Mouse (Mus musculus) C2C12 (cell line): Measurements from ENCODE around the gene Acvr1. TPM values are rescaled to one million over a fixed set of nuclear protein-coding genes. Genes with fewer than 3 reads are reported as not detected.

ENCODE experiments used
- H3K27me3 ChIP-seq: one replicate; pipeline ENCODE4 v1.6.1; 2011; ENCODE audit not compliant: control insufficient read depth, insufficient read depth, insufficient read length
- H3K36me3 ChIP-seq: one replicate; pipeline ENCODE4 v1.6.1; 2011; ENCODE audit not compliant: control insufficient read depth, insufficient read depth
- H3K4me3 ChIP-seq: one replicate; pipeline ENCODE4 v1.5.1; 2011; ENCODE audit warnings: mild to moderate bottlenecking, control low read depth; ENCODE audit not compliant: poor library complexity, insufficient read depth, severe bottlenecking
- H3K79me2 ChIP-seq: one replicate; pipeline ENCODE4 v1.6.1; 2011; ENCODE audit not compliant: control insufficient read depth, insufficient read depth
- H3K79me3 ChIP-seq: one replicate; pipeline ENCODE4 v1.6.1; 2011; ENCODE audit warnings: low read depth, control low read depth
- H3ac ChIP-seq: one replicate; pipeline ENCODE3; 2011; ENCODE audit warnings: low read depth; ENCODE audit not compliant: control insufficient read depth, insufficient read length
- CEBPB ChIP-seq: IDR thresholded peaks from one replicate; pipeline ENCODE4 v1.6.1; 2011; ENCODE audit warnings: low read depth, mild to moderate bottlenecking, control low read depth, moderate library complexity
- CTCF ChIP-seq: IDR thresholded peaks from one replicate; pipeline ENCODE4 v1.5.1; 2011; ENCODE audit not compliant: control insufficient read depth, insufficient read depth, insufficient read length
- FOSL1 ChIP-seq: IDR thresholded peaks from one replicate; pipeline ENCODE4 v1.8.0; 2011; ENCODE audit warnings: mild to moderate bottlenecking, low read length; ENCODE audit not compliant: poor library complexity, insufficient read depth, severe bottlenecking
- MAX ChIP-seq: IDR thresholded peaks from one replicate; pipeline ENCODE4 v1.6.1; 2011; ENCODE audit warnings: mild to moderate bottlenecking, control low read depth
- MYOD1 ChIP-seq: IDR thresholded peaks from one replicate; pipeline ENCODE4 v1.6.1; 2011; ENCODE audit warnings: low read depth; ENCODE audit not compliant: control insufficient read depth, insufficient read length
- MYOG ChIP-seq: IDR thresholded peaks from one replicate; pipeline ENCODE4 v1.6.1; 2011; ENCODE audit not compliant: control insufficient read depth, insufficient read length; ENCODE audit errors: extremely low read depth
- USF1 ChIP-seq: IDR thresholded peaks from one replicate; pipeline ENCODE4 v1.6.1; 2011; ENCODE audit warnings: low read depth, mild to moderate bottlenecking, control low read depth, moderate library complexity
- polyA plus RNA-seq: library from polyadenylated mRNA; unstranded; fragments of >200 nt; fragmentation: generic; extraction: Trizol; gene quantifications from one replicate; pipeline ENCODE4 v1.2.1, GENCODE M21; 2012; ENCODE audit warnings: missing spikeins

Acvr1 gene
- polyA plus RNA-seq, 1 experiment: 37.2 TPM

GRCm38 (mm10) chr2:58354389-58354788 lies 212.6 kb downstream of the Acvr1 start:
- Histone ChIP-seq H3ac (no peak overlapping the region), H3K79me2 (no peaks in the 10 kb centered on the region), H3K27me3 (peaks cover 12% of the 10 kb centered on the region), H3K36me3 (no peaks in the 10 kb centered on the region), H3K4me3 (no peak overlapping the region), H3K79me3 (no peaks in the 10 kb centered on the region)
- TF ChIP-seq FOSL1 (no peak), CTCF (no peak), CEBPB (no peak), MYOD1 (no peak), USF1 (no peak), MAX (no peak), MYOG (no peak)

- H3K4me3 ChIP-seq: no peak overlapping the region
These were observed 214.1 kb downstream of the Acvr1 start for GRCm38 (mm10) chr2:58352846-58353245.

GRCm38 (mm10) chr2:58350657-58351056 lies 216.3 kb downstream of the Acvr1 start:
- TF ChIP-seq FOSL1: no peak
- no peak for TF ChIP-seq USF1
- TF ChIP-seq CEBPB: no peak
- TF ChIP-seq MYOD1: no peak
- TF ChIP-seq MYOG: no peak
- TF ChIP-seq CTCF: no peak
- TF ChIP-seq MAX: no peak
- H3ac ChIP-seq: no peak overlapping the region

More at GRCm38 (mm10) chr2:58352846-58353245, 214.1 kb downstream of the Acvr1 start:
- Histone ChIP-seq H3K27me3 (peaks cover 9% of the 10 kb centered on the region), H3K79me2 (no peaks in the 10 kb centered on the region), H3K36me3 (no peaks in the 10 kb centered on the region), H3ac (no peak overlapping the region), H3K79me3 (no peaks in the 10 kb centered on the region)
- no peak for TF ChIP-seq CEBPB
- no peak for TF ChIP-seq MYOG
- TF ChIP-seq FOSL1: no peak
- no peak for TF ChIP-seq USF1
- TF ChIP-seq MAX: no peak
- TF ChIP-seq CTCF: no peak
- no peak for TF ChIP-seq MYOD1

More at GRCm38 (mm10) chr2:58350657-58351056, 216.3 kb downstream of the Acvr1 start:
- Histone ChIP-seq H3K36me3 (no peaks in the 10 kb centered on the region), H3K27me3 (no peaks in the 10 kb centered on the region), H3K4me3 (no peak overlapping the region), H3K79me2 (no peaks in the 10 kb centered on the region), H3K79me3 (no peaks in the 10 kb centered on the region)

Other genes with a start within 250 kb of the Acvr1 start
- 0.04 TPM for gene Acvr1c, start 209.3 kb downstream of the Acvr1 start, polyA plus RNA-seq
- gene Gm17409, start 97.0 kb downstream of the Acvr1 start, polyA plus RNA-seq: 0.06 TPM
- gene Upp2, start 141 bp upstream of the Acvr1 start, polyA plus RNA-seq: 7.3 TPM